Mouse (Mus musculus): ENCODE measurements around the gene Slc22a26. TPM values are rescaled to one million over a fixed set of nuclear protein-coding genes. Genes with fewer than 3 reads are reported as not detected.

Gene Slc22a26
- polyA plus RNA-seq (2015; fragmentation: Illumina TruSeq; extraction: RNeasy Lipid Tissue Mini Kit (QIAGEN cat#74804); ENCODE audit: low read depth, low replicate concordance) = not detected

DNA sequence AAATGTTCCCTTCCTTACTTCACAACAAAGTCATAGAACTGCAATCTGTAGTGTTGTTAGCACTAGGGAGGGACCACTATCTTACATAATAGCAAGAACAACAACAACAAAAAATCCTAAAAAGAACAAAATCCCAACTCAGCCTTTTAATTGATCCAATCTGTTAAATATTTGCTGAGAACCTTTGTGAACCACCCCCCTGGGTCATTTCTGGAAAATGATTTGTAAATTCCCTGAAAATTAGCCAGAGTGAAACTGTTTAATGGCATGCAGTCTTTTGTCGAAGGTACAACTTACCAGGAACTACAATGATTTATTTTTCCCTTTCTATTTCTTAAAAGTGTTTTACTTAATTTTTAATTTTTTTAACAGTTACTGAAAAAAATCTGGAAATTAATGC lies at the start of gene Slc22a26:
Slc22a26 (minus strand) TSS at position 97 of the 400 bp plus-strand sequence.

Other genes with a start within 250 kb of the Slc22a26 start
- gene Pla2g16, start 245.2 kb downstream of the Slc22a26 start, polyA plus RNA-seq (2015; fragmentation: Illumina TruSeq; extraction: RNeasy Lipid Tissue Mini Kit (QIAGEN cat#74804); ENCODE audit: low read depth, low replicate concordance) = 53.6 TPM
- gene Lgals12, start 195.5 kb downstream of the Slc22a26 start, polyA plus RNA-seq (2015; fragmentation: Illumina TruSeq; extraction: RNeasy Lipid Tissue Mini Kit (QIAGEN cat#74804); ENCODE audit: low read depth, low replicate concordance) = not detected
- gene Hrasls5, start 190.1 kb downstream of the Slc22a26 start, polyA plus RNA-seq (2015; fragmentation: Illumina TruSeq; extraction: RNeasy Lipid Tissue Mini Kit (QIAGEN cat#74804); ENCODE audit: low read depth, low replicate concordance) = not detected
- gene Slc22a19, start 91.4 kb downstream of the Slc22a26 start, polyA plus RNA-seq (2015; fragmentation: Illumina TruSeq; extraction: RNeasy Lipid Tissue Mini Kit (QIAGEN cat#74804); ENCODE audit: low read depth, low replicate concordance) = not detected
- not detected for gene Slc22a27, start 163.4 kb upstream of the Slc22a26 start, polyA plus RNA-seq (2015; fragmentation: Illumina TruSeq; extraction: RNeasy Lipid Tissue Mini Kit (QIAGEN cat#74804); ENCODE audit: low read depth, low replicate concordance)

All from brain, adult 10 weeks (tissue).